Mouse (Mus musculus): ENCODE results near the gene Spdye4c.

Gene Spdye4c

DNA sequence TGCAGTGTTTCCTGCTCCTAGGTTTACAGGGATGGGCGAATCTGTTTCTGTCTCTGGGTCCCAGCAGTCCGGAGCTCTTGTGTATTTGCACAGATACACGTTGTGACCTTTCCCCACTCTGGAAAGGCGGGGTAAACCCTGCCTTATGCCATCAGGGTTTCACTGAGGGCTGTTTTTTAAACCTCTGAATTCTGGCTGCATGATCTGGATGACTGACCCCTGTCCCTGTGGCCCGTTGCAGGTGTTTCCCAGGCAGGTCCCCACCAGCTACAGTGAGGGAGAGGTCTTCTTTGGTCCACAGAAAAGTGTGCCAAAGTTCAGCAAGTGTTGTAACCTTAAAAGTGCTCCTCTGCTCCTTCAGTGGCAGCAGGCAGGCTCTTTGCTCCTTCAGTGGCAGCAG, 18.3 kb downstream of the Spdye4c start:
- DNase-seq = no peak

GRCm38 (mm10) chr2:128611178-128611577, 20.2 kb downstream of the Spdye4c start:
- no peak for DNase-seq

- DNase-seq = no peak
These were observed 21.3 kb downstream of the Spdye4c start for GRCm38 (mm10) chr2:128612275-128612674.

GRCm38 (mm10) chr2:128613365-128613764, 22.4 kb downstream of the Spdye4c start:
- DNase-seq = no peak

DNA sequence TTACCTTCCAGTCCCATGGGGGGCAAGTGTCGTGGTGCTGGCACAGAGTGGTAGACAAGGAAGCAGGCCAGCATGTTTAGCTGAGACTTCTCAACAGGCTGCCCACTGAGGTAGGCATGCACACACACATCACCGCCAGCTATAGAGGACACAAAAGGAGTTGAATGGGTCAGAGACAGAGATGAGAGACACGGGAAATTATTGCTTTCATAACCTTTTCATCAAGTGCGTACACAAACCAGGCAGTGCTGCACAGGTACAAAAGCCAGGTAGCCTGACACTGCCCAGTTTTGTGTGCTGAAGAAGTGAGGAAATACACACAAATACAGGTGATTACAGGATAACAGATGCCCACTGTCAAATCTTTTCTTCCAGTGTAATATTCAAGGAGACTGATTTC, 24.4 kb downstream of the Spdye4c start:
- DNase-seq = no peak

GRCm38 (mm10) chr2:128620578-128620977, 29.6 kb downstream of the Spdye4c start:
- DNase-seq = no peak

Data from right cerebral cortex, postnatal 25 days (tissue).